Mouse (Mus musculus): ENCODE measurements around the gene Slc16a5.
A peak's percentile ranks its signal among the peaks of the same experiment; 100 is the strongest.

The Slc16a5 gene

GRCm38 (mm10) chr11:115513271-115514237 is 51.3 kb downstream of the Slc16a5 start:
- peak; percentile 78 for DNase-seq (ENCODE audit: low read depth, low spot score)

DNA sequence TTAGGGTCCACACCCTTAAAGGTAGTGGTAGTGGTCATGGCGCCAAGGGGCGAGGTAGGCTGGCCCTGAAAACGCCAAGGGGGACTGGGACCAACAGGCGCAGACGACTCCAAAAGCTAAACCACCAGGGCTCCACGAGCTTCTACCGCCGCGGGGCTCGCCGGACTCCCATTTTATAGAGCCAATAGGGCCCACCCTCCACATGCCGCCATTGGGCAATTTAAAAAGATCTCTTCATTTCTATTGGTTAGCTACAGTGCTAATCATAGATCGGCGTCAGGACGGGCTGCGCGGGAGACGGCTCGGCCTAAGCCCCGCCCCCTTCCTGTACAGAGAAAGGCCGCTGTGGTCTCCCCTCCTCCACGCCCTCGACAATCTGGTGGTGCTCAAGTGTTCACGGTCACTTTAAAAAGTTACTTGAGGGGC is 52.0 kb downstream of the Slc16a5 start, which contains the start of gene Jpt1:
Jpt1 (minus strand) TSS at position 150 of the 426 bp plus-strand sequence.
- DNase-seq (ENCODE audit: low read depth, low spot score) = peak; percentile 97

DNA sequence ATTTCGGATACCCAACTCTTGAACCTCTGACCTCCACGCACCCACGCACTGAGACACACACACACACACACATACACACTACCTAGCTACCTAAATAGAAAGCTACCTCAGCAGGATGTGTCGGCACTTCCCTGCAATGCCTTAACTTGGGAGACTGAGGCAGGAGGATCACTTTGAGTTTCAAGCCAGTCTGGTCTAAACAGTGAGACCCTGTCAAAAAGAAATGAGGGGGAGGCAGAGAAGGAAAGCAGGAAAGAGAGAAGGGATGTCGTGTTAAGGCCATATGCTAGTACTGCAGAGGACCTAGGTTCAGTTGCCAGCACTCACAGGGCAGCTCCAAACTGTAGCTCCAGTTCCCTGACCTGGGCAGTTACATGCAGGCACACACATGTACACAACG is 52.7 kb downstream of the Slc16a5 start:
- no peak for DNase-seq (ENCODE audit: low read depth, low spot score)

- no peak for DNase-seq (ENCODE audit: low read depth, low spot score)
Measured at GRCm38 (mm10) chr11:115516942-115517341, 54.7 kb downstream of the Slc16a5 start.

GRCm38 (mm10) chr11:115518693-115519092 is 56.4 kb downstream of the Slc16a5 start:
- no peak for DNase-seq (ENCODE audit: low read depth, low spot score)

- DNase-seq (ENCODE audit: low read depth, low spot score) = no peak
Measured at GRCm38 (mm10) chr11:115519581-115519980, 57.3 kb downstream of the Slc16a5 start.

DNA sequence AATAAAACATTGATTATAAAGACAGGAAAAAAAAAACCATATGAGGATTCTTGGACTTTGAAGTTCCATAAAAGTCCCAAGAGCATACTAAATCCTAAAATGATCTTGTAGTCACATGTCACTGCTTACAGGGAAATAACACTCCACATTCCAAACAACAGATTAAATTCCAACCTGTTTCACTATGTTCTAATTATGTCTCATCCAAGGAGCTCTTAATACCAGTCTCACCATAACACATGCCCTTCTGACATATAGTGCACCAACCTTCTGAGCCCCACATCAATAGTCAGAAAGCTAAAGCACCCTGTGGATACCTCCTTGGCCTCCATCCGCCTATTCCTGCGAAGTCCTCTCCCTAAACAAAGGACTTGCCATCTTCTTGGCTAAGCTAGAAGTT is 57.9 kb downstream of the Slc16a5 start:
- no peak for DNase-seq (ENCODE audit: low read depth, low spot score)

GRCm38 (mm10) chr11:115521080-115521479 is 58.8 kb downstream of the Slc16a5 start:
- DNase-seq (ENCODE audit: low read depth, low spot score) = no peak

DNA sequence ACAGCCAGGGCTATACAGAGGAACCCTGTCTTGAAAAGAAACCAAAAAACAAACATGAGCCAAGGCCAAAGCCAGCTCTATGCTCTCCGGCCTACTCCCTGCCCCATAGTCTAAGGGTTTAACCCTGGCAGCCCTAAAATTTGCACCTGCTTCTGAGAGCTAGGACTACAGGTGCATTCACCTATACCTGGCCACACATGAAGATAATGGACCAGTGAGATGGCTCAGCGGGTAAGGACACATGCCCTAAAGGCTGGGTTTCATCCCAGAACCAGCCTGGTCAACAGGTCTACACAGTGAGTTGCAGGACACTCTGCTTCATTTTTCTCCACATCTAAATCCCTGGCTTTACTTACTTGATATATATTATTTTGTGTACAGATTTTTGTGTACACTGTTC is 60.0 kb downstream of the Slc16a5 start:
- no peak for DNase-seq (ENCODE audit: low read depth, low spot score)

DNA sequence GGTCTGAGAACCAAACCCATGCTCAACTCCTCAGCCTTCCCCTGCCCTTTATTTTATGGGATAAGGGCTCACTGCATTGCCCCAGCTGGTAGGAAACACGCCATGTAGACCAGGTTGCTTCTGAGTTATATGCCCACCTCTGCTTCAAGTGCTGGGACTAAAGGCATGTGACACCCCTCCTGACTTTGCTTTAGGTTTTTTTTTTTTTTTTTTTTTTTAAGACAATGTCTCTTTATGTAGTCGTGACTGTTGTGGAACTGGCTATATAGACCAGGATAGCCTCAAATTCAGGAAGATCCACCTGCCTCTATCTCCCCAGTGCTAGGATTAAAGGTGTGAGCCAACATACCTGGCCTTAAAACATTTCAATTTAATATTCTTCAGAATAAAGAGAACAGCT is 60.4 kb downstream of the Slc16a5 start:
- DNase-seq (ENCODE audit: low read depth, low spot score) = no peak

Data from R1 (cell line).